Mouse (Mus musculus) right cerebral cortex, adult 2 months (tissue): ENCODE measurements at regions not wholly inside any gene's neighbourhood (a gene's known extent, or its start where the extent isn't known, plus 50 kb on each side); places are given as distances from the start of the nearest gene placed in this dataset.

Experiments
- DNase-seq, 2 experiments: peaks; one replicate each; pipeline ENCODE4 v3.0.0; 2021 to 2022; ENCODE audit warnings: low spot score in 2 of 2

DNA sequence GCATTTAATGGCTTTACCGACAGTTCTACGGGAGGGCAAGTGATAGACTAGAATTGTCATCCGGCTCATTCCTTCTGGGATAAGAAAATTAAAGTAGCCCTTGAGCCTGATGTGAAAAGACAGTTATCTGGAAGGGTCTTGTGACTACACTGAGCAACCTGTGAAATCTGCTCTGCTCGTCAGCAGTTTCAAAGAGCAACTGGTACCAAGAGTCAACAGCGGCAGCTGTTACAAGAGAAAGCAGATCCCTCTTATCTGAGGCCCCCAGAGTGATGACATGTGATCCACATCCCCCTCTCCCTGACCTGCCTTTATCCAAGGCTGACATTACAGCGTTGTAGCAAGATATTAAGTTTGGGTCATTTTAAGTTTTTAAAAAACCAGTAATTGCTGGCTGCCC, 52.6 kb upstream of the Unc13c start:
- DNase-seq: no peak

DNA sequence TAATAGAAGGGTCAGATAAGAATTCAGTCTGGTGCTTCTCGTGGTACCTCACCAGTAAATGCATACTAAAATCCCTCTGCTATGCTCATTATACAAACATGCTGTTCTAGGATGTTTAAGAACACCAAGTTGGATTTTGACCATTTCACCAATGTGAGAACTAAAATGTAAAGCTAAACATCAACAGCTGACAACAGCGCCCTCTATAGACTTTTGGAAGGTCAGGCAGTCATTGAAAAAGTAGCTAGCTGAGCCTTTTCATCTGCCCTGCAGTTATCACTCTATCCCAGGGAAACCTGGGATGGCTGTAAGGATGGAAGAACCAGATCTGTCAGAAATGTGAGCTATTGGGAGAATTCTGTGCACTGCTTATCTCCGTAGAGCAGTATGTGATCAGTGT, 55.2 kb upstream of the Unc13c start:
- DNase-seq: no peak

- DNase-seq: no peak
Observed at GRCm38 (mm10) chr9:74026131-74026530, 57.4 kb upstream of the Unc13c start.

DNA sequence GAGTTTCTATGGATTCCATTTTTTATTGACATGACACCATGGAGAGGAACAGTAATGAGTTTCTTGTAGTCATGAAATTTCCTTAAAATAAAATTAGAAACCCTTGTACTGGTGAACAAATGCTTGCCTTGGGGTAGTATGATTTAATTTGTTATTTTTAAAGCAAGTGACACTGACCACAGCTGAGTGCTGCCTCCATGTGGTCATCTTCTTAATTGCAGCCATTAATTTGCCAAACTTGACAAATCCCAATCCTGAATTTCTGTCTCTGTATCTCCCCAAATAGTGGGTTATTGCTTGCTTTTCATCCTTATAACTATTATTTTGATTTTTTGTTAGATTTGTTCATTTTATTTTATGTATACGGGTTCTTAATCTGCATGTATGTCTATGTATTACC, 59.7 kb upstream of the Unc13c start:
- peak; percentile 16 to 31 for DNase-seq

DNA sequence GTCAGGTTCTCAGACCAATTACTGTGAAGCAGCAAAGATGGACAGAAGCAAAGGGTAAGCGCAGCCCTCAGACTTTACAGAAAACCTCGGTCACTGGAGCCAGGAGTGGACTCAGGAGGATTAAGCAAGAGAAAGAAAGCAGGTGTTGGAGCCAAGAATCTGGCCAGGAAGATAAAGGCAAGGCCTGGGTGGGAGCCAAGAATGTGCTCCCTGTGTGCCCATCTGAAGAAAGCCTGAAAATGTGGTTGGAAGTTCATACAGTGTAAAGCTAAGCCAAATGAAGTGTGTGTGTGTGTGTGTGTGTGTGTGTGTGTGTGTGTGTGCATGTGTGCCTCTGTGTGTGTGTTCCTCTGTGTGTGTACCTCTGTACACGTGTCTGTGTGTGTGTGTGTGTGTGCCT, 64.2 kb upstream of the Wdr72 start:
- DNase-seq: no peak

GRCm38 (mm10) chr9:74049776-74050175, 60.4 kb upstream of the Wdr72 start:
- DNase-seq: no peak

DNA sequence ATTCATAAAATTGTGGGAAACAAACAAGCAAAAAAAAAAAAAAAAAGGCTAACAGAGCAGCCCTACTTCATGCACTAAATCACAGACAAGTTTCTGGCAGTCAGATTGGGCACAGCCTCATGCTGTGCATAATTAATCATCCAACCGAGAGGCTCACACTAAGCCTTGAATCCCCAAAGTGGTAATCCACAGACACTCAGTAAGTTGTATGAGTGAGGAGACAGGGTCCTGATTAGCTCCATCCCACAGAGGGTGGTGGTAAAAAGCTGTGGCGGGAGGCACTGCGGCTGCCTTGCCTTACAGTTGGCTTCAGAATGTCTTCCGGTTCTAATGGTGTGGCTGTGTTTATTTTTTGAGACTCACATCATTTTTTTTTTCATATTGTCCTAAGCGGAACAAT, 53.4 kb upstream of the Wdr72 start:
- no peak for DNase-seq

GRCm38 (mm10) chr9:74057476-74058076, 52.6 kb upstream of the Wdr72 start:
- DNase-seq: no peak

DNA sequence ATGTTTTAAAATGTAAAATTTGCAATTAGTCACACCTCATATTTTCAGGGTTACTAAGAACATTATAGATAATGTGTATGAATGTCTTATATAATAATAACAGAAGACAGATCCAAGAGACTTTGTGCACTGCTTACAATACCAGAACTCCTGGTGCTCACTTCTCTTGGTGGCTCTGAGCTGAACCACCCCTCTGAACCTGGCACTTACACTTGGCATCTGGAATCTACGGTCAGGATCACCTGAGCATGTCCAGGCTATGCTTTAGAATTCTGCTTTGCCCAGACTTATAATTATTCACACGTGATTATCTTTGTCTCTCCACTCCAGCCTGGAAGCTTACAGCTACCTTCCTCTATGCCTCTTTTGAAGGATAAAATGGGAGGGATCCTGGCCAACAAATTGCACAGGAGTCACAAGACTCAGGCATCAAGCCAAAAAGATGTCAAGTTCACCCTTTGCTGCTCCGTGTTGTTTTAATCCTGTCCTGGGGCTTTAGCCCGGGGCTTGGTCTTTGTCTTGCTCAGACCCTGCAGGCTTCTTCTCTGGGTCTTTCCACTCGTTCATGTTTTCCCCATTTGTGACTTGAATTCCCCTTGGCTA, 51.8 kb upstream of the Wdr72 start:
- no peak for DNase-seq
